Mouse (Mus musculus) intestine, postnatal 0 days (tissue): Measurements from ENCODE around the gene Gpr55. TPM values are rescaled to one million over a fixed set of nuclear protein-coding genes. Genes with fewer than 3 reads are reported as not detected.

ENCODE experiments used
- ATAC-seq: fragments of 200-750 bp; cut with Nextera tagmentation; 2 replicates; pipeline ENCODE4 v1.8.0; 2017; ENCODE audit warnings: mild to moderate bottlenecking, moderate TSS enrichment, moderate library complexity
- H3K27ac ChIP-seq: fragments of 300-500 bp; sonication (generic); 2 replicates; pipeline ENCODE4 v1.5.1; 2014; ENCODE audit warnings: mild to moderate bottlenecking, low read depth, low read length, moderate library complexity
- H3K27me3 ChIP-seq: fragments of 300-500 bp; sonication (generic); replicated peaks from 2 replicates; pipeline ENCODE4 v1.6.1; 2014; ENCODE audit warnings: low read length, mixed read lengths; ENCODE audit not compliant: control insufficient read depth, insufficient read depth
- H3K36me3 ChIP-seq: fragments of 300-500 bp; sonication (generic); 2 replicates; pipeline ENCODE4 v1.6.1; 2014; ENCODE audit warnings: mild to moderate bottlenecking, moderate library complexity; ENCODE audit not compliant: control insufficient read depth, insufficient read depth
- H3K4me1 ChIP-seq: fragments of 300-500 bp; sonication (generic); replicated peaks from 2 replicates; pipeline ENCODE4 v1.6.1; 2014; ENCODE audit warnings: antibody characterized with exemption, low read length, mixed read lengths; ENCODE audit not compliant: control insufficient read depth, insufficient read depth
- H3K4me2 ChIP-seq: fragments of 300-500 bp; sonication (generic); replicated peaks from 2 replicates; pipeline ENCODE4 v1.6.1; 2014; ENCODE audit warnings: low read depth, mild to moderate bottlenecking, moderate library complexity
- H3K4me3 ChIP-seq: fragments of 300-500 bp; sonication (generic); 2 replicates; pipeline ENCODE4 v1.5.1; 2014; ENCODE audit warnings: low read depth, low read length
- H3K9ac ChIP-seq: fragments of 300-500 bp; sonication (generic); 2 replicates; pipeline ENCODE4 v1.6.1; 2014; ENCODE audit warnings: mild to moderate bottlenecking, low read depth, low read length
- H3K9me3 ChIP-seq: fragments of 300-500 bp; sonication (generic); 2 replicates; pipeline ENCODE4 v1.6.1; 2016; ENCODE audit warnings: mixed run types; ENCODE audit not compliant: control insufficient read depth
- CTCF ChIP-seq: sonication (generic); IDR thresholded peaks from 2 replicates; pipeline ENCODE4 v1.5.1; 2016; ENCODE audit warnings: low read depth, mild to moderate bottlenecking, control low read depth, antibody characterized with exemption, moderate library complexity
- WGBS: fragments of 180-500 bp; shearing (Covaris S2); extraction: QIAGEN DNeasy Blood & Tissue Kit; methylation state at CpG from one replicate; pipeline ENCODE4 v1.1.7; 2014; 5-methylcytosine and 5-hydroxymethylcytosine counted together
- polyA plus RNA-seq: library from polyadenylated mRNA; unstranded; fragments of >200 nt; fragmentation: Nextera tagmentation; extraction: Ambion mirVana; gene quantifications from 2 replicates; pipeline ENCODE4 v1.2.1, GENCODE M21; 2015

The Gpr55 gene
- polyA plus RNA-seq, 1 experiment from 2014 or later: 0.30 TPM

DNA sequence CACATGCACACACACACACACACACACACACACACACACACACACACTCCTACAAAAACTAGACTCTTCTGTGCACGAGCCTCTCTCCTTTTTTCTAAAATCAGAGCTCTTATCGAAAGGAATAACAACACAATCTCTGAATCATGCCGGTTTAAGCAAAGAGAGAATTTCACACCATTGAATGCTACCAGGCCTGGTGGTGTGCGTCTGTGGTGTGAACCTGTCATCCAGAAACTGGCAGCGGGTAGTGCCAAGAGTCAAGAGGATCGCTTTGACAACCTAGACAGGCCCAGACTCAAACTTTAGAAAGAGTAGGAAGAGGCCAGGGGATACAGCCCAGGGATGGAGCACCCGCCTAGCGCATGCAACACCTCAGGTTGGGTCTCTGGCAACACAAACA lies 18.5 kb downstream of the Gpr55 start:
- no peak for TF ChIP-seq CTCF
- H3K27me3 ChIP-seq: no peaks in the 10 kb centered on the region
- H3K4me2 ChIP-seq: no peak overlapping the region
- no peak overlapping the region for H3K4me3 ChIP-seq
- H3K9me3 ChIP-seq: no peaks in the 10 kb centered on the region
- H3K9ac ChIP-seq: no peak overlapping the region
- WGBS: 85% methylated on average over 8 of the region's 8 CpGs
- no peaks in the 10 kb centered on the region for H3K4me1 ChIP-seq
- no peak overlapping the region for H3K27ac ChIP-seq
- H3K36me3 ChIP-seq: no peaks in the 10 kb centered on the region
- no peak for ATAC-seq

DNA sequence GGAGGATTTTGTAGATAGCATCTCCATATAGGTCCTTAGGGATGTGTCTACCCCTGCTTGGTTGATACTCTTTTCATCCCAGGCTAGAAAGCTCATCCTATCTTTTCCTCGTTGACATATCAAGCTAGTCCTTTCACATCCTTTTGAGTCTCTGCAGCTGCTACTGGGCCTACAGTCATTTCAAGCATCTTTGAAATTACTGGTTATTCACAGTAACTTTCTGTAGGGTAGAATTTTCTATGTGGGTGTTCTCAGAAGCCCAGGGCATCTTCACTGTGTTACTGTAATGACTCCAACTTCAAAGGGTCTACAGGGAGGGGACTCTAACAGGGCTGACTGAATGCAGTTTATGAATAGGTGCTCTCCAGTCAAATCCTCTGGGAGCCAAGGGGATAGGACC lies 23.5 kb downstream of the Gpr55 start:
- Histone ChIP-seq H3K4me1 (0 out of 2 replicates have a peak, but pooled peaks cover 4% of the 10 kb centered on the region), H3K9ac (no peak overlapping the region), H3K36me3 (no peaks in the 10 kb centered on the region), H3K9me3 (no peaks in the 10 kb centered on the region), H3K27ac (no peak overlapping the region), H3K4me3 (no peak overlapping the region), H3K4me2 (no peak overlapping the region), H3K27me3 (no peaks in the 10 kb centered on the region)
- ATAC-seq: no peak
- WGBS: 63% methylated on average over 1 of the region's 1 CpGs
- TF ChIP-seq CTCF: no peak

DNA sequence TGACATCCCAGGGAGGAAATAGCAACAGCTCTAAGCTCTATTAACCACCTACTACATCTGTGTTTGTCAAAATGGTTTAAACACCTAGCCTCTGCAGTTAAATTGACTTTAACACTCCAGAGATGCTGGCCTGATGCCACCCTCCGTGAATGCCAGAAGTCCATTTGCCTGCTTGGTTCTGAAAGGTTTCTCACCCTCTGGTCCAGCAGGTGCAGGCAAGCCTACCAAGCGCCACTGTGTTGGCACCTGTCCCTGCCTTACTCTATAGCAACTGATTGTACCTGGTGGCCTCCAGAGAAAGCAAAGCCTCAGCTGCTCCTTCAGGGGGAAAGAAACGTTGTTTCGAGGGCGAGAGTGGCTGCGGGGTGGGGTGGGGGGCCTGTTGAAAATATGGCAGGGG lies 24.5 kb downstream of the Gpr55 start:
- no peaks in the 10 kb centered on the region for H3K27me3 ChIP-seq
- no peak overlapping the region for H3K27ac ChIP-seq
- H3K4me3 ChIP-seq: no peak overlapping the region
- no peaks in the 10 kb centered on the region for H3K9me3 ChIP-seq
- no peak for TF ChIP-seq CTCF
- ATAC-seq: no peak
- 61% methylated on average over 6 of the region's 6 CpGs for WGBS
- H3K36me3 ChIP-seq: no peaks in the 10 kb centered on the region
- no peak overlapping the region for H3K4me2 ChIP-seq
- H3K9ac ChIP-seq: no peak overlapping the region
- 0 out of 2 replicates have a peak, but pooled peaks cover 4% of the 10 kb centered on the region for H3K4me1 ChIP-seq

DNA sequence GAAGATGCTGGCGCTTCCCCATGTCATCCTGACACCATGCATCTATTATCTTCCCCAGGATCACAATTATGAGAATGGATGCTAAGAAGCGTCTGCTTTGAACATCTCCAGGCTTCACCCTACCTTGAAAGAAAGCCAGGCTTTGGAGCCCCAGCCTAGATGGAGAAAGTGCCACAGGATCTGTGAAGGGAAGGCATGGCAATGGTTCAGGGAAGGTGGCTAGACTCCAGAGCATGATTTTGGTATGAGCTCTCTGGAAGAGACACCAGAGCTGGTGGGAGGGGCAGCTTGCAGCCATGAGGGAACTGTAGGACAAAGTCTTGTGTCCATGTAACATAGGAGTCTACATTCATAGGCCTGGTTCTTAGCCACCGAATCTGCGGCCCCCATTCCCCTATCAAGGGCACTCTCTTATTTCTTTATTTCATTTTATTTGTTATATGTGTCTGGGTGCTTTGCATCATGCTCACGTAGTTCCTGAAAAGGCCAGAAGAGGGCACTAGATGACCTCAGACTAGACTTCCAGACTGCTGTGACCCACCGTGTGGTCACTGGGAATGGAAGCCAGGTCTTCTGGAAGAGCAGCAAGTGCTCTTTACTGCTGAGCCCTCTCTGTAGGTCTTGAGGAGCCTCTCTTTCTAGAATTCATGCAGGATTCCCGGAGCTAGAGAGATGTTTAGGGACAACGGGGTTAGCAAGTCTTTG lies 25.5 kb downstream of the Gpr55 start:
- no peak for ATAC-seq
- WGBS: 56% methylated on average over 8 of the region's 8 CpGs

DNA sequence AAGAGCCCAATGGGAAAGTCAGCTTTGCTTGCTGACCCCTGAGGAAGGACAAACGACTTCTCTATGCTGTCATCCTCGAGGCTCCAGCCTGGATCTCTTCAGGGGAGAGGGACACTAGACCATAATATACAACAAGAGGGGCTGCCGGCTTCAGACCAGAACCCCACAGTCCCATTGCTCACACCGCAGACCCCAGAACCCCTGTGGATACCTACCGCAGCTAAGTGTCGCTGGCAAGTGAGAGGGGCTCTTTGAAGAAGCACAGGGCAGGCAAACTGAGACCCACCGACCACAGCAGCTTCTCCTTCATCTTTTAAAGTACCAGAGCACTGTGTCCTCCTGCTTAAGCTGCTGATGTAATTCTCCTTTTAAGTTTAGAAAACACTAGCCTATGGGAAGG lies 26.2 kb downstream of the Gpr55 start:
- TF ChIP-seq CTCF: no peak
- Histone ChIP-seq H3K36me3 (no peaks in the 10 kb centered on the region), H3K4me2 (no peak overlapping the region), H3K27ac (no peak overlapping the region), H3K4me3 (no peak overlapping the region), H3K9ac (no peak overlapping the region), H3K9me3 (no peaks in the 10 kb centered on the region), H3K27me3 (no peaks in the 10 kb centered on the region), H3K4me1 (0 out of 2 replicates have a peak, but pooled peaks cover 4% of the 10 kb centered on the region)
- no peak for ATAC-seq
- 49% methylated on average over 7 of the region's 7 CpGs for WGBS

More for the DNA sequence above, 25.5 kb downstream of the Gpr55 start:
- Histone ChIP-seq H3K4me1 (0 out of 2 replicates have a peak, but pooled peaks cover 4% of the 10 kb centered on the region), H3K27me3 (no peaks in the 10 kb centered on the region), H3K4me3 (no peak overlapping the region), H3K9me3 (no peaks in the 10 kb centered on the region), H3K4me2 (no peak overlapping the region), H3K27ac (no peak overlapping the region), H3K9ac (no peak overlapping the region), H3K36me3 (no peaks in the 10 kb centered on the region)
- TF ChIP-seq CTCF: peak; percentile 85

DNA sequence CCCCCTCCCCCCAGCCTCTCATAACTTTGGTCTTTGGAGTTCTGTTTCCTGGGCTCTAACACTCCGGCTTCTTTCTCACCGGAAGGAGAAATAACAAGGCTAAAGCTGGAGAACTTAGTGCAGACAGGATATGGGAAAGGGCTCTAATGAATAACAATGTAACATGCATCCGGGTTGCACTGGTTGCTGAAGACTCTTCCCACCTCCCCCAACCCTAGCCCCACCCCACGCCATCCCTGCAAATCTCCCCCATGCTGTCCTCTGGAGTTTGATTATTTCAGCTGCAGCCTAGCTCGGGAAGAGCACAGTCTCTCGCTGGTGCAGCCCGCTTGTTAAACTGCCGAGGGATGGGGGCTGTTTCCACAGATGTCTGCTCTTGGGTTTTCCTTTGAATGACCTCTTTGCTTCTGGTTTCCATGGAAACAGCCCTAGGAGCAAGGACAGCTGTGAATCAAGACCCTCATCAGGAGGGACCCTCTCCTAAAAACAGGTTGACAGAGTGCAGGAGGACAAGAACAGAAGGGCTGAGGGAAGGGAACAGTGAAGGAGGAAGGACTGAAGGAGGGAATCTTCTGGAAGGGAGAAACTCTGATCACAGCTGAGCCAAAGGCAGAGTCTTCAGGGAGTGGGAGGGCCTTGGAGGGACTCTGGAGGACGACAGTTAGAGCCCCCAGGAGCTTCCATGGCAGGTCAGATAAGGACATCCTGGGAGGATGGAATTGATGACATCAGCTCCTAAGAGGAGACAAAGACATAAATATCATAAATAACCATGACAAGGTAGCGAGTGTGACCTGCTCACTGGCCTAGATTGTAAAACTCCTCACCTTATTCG lies 27.0 kb downstream of the Gpr55 start:
- Histone ChIP-seq H3K4me1 (0 out of 2 replicates have a peak, but pooled peaks cover 4% of the 10 kb centered on the region), H3K9ac (no peak overlapping the region), H3K9me3 (no peaks in the 10 kb centered on the region), H3K27me3 (no peaks in the 10 kb centered on the region), H3K27ac (no peak overlapping the region), H3K36me3 (no peaks in the 10 kb centered on the region), H3K4me2 (peak overlapping the region; percentile 30), H3K4me3 (no peak overlapping the region)
- WGBS: 12% methylated on average over 11 of the region's 11 CpGs
- TF ChIP-seq CTCF: no peak
- no peak for ATAC-seq
